Mouse (Mus musculus) kidney, postnatal 4 days (tissue): ENCODE data around the gene Stat2.
A peak's percentile ranks its signal among the peaks of the same experiment; 100 is the strongest.

Experiments used
- DNase-seq, 2 experiments: peaks; one replicate each; pipeline ENCODE4 v3.0.0; 2021; ENCODE audit warnings: mixed read lengths in 2 of 2

Stat2 gene

GRCm38 (mm10) chr10:128270287-128270841, at the start of gene Stat2:
Gene Stat2, plus strand, starts transcription at chr10:128270559.
- DNase-seq = peak; percentile 97 to 99

- no peak for DNase-seq
Measured at GRCm38 (mm10) chr10:128221533-128222286, 48.6 kb upstream of the Stat2 start.

DNA sequence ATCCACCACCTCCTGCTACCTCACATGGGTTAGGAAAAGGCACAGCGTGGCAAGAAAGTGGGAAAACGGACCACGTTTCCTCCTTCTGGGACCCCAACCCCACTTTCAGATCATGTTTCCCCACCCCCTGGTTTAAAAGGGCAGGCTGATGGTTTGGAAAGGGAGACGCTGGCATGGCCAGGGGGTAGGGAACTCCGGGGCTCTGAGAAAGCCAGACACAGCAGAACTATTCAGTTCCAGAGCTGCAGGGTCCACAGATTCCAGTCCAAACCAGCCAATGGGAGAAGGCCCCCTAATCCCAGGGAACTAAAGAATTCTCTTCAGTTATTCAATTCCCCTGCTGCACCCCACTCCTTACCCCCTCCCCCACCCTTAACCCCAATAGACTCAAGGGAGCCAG, 45.3 kb upstream of the Stat2 start:
- no peak for DNase-seq

GRCm38 (mm10) chr10:128225538-128225937, 44.8 kb upstream of the Stat2 start, which contains the start of gene Mip:
Gene Mip, plus strand, starts transcription at chr10:128225838.
- no peak for DNase-seq

DNA sequence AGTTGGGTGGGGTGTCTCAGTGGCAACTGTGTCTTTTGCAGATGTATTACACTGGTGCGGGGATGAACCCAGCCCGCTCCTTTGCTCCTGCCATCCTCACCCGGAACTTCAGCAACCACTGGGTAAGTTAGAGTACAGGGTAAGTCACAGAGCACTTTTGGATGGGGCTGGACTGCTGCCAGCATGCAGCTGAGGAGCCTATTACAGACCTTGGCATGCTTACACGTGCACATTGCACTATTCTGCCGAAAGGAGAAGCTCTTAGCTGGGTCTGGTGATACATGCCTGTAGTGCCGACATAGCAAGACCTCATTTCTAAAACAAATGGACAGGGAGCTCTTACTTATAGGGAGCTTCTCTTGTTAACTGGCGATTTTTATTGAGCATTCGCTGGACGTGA, 42.8 kb upstream of the Stat2 start:
- no peak for DNase-seq

DNA sequence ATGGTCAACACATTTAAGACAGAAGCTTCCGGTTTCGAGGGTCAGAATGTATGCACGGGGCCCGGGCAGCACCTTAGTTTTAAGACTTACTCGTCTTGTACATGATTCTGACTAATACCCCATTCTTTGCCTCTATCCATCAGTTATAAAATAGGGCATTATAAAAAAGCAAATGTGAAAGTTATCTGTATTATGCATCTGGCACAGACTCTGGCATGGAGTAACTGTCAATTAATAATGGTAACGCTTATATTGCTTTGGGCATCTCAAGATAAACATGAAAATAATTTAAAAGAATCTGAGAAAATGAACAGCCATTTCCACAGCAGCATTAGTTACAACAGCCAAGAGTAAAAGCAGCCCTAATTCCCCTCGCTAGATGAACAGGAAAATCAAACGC, 42.4 kb upstream of the Stat2 start:
- DNase-seq = no peak

- no peak for DNase-seq
Measured at GRCm38 (mm10) chr10:128230582-128230981, 39.8 kb upstream of the Stat2 start.

DNA sequence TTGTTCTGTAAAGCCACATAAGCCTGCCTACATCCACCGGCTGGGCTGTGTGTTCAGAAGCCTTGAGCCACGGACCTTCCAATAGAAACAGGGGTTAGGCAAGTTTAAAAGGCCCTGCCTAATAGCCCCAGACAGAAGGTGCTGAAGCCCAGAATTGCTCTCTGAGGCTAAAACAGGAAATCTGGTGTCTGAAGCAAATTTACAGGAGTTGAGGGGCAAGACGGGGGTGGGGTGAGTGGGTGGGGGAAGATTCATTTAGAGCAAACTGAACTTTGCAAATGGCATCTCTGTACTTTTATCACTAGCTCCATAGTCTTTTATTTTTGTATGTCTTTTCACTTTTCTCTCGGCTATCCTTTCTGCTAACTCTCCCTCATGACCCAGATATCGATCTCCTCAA, 39.2 kb upstream of the Stat2 start:
- DNase-seq = no peak

GRCm38 (mm10) chr10:128231697-128232419, 38.5 kb upstream of the Stat2 start, which contains the start of gene Timeless:
Gene Timeless, plus strand, starts transcription at chr10:128232065.
- peak; percentile 90 to 93 for DNase-seq

DNA sequence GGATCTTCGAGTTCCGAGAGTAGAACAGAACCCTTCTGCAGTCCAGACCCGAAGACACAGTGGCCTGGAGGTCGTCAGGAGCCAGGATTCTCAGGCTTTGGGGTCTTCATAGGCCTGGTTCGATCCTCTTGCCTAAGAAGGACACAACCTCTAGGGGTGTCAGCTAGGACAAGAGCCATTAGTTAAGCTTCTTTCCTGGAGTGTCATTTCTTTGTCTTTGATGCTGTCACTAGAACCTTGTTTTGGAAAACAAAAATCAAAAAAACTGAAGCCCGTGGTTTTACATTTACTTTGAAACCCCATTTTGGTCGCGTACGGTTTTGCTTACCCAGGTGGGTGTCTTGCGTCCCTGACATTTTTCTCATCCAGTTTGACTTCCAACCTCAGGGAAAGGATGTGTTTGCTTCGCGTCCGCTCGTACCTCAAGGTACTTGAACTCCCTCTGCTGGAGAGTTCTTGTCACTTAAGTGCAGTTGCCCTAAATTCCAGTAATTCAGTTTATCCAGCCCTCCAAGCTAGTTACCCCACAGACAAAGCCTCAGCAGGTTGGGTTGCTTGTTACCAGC, 37.9 kb upstream of the Stat2 start:
- peak; percentile 43 to 70 for DNase-seq

DNA sequence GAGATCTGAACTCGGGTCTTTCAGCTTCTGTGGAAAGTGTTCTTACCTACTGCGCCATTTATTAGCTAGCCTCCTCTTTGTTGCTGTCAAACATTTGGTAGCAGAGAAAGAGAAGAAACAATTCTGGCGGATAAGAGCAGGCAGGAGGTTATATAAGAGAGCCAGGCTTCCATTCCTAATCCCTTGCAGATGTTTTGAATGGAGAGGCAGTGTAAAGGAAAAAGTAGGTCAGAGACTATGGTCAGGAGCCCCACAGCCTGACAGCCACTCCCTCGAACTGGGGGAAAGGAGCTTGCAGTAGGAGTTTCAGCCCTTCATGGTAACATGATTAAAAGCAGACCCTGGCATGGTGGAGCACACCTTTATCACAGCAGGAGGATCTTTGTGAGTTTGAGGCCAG, 34.0 kb upstream of the Stat2 start:
- no peak for DNase-seq

- peak in 1 of 2 experiments; percentile 20 for DNase-seq
Measured at GRCm38 (mm10) chr10:128237807-128238480, 32.4 kb upstream of the Stat2 start.

- DNase-seq = no peak
Measured at GRCm38 (mm10) chr10:128239140-128239539, 31.2 kb upstream of the Stat2 start.

- no peak for DNase-seq
Measured at GRCm38 (mm10) chr10:128240131-128240530, 30.2 kb upstream of the Stat2 start.

DNA sequence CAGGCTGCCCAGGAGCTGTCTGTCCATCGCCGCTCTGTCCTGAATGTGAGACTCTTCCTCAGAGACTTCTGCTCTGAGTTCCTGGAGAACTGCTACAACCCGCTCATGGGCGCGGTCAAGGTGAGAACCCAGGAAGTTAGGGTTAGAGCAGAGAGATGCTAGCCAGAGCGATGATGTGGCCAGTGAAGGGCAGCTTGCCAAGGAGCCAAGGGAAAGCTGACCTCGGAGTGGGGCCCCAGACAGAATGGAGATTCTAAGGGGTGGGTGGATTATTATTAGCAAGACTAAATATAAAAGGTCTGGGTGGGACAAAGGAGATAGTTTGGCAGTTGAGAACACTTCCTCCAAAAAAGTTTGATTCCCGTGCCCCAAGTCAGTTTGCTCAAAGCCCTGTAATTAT, 27.1 kb upstream of the Stat2 start:
- no peak for DNase-seq

DNA sequence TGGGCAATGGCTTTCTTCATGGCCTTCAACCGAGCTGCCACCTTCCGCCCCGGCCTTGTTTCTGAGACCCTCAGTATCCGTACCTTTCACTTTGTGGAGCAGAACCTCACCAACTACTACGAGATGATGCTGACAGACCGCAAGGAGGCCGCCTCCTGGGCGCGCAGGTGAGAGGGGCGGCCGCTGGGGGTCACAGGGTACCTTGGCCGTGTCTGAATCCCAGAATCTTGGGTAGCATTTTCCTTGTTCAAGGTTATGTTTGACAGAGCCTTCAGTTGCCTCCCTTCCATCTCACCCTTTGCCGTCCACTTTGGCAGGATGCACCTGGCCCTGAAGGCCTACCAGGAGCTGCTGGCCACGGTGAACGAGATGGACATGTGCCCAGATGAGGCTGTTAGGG, 26.2 kb upstream of the Stat2 start:
- no peak for DNase-seq

DNA sequence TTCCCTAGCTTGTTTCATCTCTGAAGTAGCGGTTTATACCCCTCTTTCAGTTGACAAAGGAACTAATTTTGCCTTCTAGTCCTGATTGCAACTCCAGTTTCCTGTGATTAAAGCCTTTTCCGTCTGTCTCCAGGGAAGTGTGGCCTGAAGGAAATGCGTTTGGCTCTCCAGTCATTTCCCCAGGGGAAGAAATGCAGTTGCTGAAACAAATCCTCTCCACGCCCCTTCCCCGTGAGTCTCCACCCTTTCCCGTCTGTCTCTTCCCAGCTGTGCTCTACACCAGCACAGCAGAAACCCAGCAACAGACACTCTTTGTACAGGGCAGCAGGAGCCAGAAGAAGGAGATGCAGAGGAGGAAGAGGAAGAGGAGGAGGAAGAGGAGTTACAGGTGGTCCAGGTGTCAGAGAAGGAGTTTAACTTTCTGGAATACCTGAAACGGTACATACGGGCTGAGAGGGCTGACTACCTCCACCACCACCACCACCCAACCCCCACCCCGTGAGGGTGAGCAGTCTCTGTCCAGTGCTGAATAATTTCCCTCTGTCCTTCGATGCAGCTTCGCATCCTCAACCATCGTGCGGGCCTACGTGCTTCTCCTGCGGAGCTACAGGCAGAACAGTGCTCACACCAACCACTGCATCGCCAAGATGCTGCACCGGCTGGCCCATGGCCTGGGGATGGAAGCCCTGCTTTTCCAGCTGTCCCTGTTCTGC, 23.2 kb upstream of the Stat2 start:
- DNase-seq = peak; percentile 53 to 65

- DNase-seq = no peak
Measured at GRCm38 (mm10) chr10:128250565-128250964, 19.8 kb upstream of the Stat2 start.

GRCm38 (mm10) chr10:128253677-128254255, 16.6 kb upstream of the Stat2 start, which contains the start of gene Apon:
Gene Apon, plus strand, starts transcription at chr10:128254096.
- DNase-seq = no peak

DNA sequence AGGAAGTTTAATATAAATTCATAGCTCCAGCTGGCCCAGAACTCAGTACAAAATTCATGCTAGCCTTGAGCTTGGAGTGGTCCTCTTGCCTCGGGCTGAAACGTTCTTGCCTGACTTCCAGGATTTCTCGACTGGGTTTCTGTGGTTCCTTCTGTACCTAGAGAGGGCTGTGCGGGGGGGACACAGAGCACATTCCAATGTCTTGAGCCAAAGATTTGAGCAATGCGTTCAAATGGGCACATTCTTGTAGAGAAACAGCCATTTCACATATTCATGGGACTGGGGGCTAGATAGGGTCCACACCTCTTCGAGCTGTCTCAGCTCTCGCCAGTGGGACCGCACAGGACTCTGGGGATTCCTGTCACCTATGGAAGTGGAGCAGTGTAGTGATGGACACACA, 14.4 kb upstream of the Stat2 start:
- no peak for DNase-seq

DNA sequence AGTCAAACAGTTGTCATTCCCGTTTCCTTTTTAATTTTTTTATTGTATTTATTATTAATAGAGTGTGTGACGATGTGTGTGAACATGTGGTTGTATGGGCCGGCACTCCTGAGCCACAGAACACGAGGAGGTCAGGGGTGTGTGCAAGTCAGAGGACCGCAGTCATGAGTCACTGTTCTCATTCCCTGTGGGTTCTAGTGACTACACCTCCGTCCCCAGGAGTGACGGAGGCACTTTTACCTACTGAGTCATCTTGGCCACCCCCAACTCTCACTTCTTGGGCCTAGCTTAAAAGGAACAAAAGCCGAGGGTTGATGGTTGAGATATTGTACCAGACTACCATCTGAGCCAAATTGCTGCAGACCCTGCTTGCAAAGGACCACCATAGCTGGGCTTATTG, 14.0 kb upstream of the Stat2 start:
- DNase-seq = no peak

DNA sequence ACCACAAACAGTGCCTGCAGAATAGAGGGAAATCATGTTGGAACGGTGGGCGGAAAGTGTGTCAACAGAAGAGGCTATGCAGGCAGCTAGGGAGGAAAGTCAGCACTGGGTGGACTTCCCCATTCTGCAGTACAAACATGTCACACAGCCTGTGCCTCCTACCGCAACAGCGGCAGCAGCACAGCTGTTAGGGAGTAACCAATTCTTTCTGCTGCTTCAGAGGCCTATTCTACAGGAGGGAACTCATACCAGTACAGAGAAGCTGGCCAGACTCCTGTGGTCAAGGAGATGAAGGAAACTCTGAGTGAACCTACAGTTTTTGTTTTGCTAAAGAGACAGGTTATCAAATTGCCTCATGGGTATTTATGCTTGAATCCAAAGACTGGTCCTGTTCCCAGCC, 11.4 kb upstream of the Stat2 start:
- no peak for DNase-seq
